Mouse (Mus musculus): ENCODE data around the gene Hist1h2ai.
"Not testable (repeated sequence)": the region's sequence is repeated elsewhere in the genome, so short reads cannot be mapped to it uniquely, and the experiment has no call there.

GRCm38 (mm10) chr13:21721757-21722372 lies 5.6 kb downstream of the Hist1h2ai start, which contains the start of gene Hist1h2bm:
- not testable (repeated sequence) for TF ChIP-seq CTCF (IDR thresholded peaks at IDR 0.05; ENCODE audit: low read depth); EP300 (optimal IDR thresholded peaks at IDR 0.05)
